Mouse (Mus musculus) ovary, postnatal 10 days (tissue): ENCODE results near the gene Angptl2.

Source experiments
- DNase-seq: peaks from one replicate; pipeline ENCODE4 v3.0.0; 2022; ENCODE audit warnings: low spot score

Angptl2 gene

GRCm38 (mm10) chr2:33230701-33231100 lies 14.8 kb downstream of the Angptl2 start:
- no peak for DNase-seq

GRCm38 (mm10) chr2:33231788-33232187 lies 15.9 kb downstream of the Angptl2 start:
- DNase-seq = no peak

- DNase-seq = no peak
Observed at GRCm38 (mm10) chr2:33232782-33233570, 17.1 kb downstream of the Angptl2 start.

GRCm38 (mm10) chr2:33233856-33234255 lies 18.0 kb downstream of the Angptl2 start:
- no peak for DNase-seq

- no peak for DNase-seq
Observed at GRCm38 (mm10) chr2:33234848-33235247, 19.0 kb downstream of the Angptl2 start.

- no peak for DNase-seq
Observed at GRCm38 (mm10) chr2:33237581-33237980, 21.7 kb downstream of the Angptl2 start.

GRCm38 (mm10) chr2:33244880-33245279 lies 29.0 kb downstream of the Angptl2 start:
- no peak for DNase-seq

GRCm38 (mm10) chr2:33245350-33245749 lies 29.5 kb downstream of the Angptl2 start:
- no peak for DNase-seq

- DNase-seq = no peak
Observed at GRCm38 (mm10) chr2:33246841-33247240, 31.0 kb downstream of the Angptl2 start.

- no peak for DNase-seq
Observed at GRCm38 (mm10) chr2:33248549-33248948, 32.7 kb downstream of the Angptl2 start.

- no peak for DNase-seq
Observed at GRCm38 (mm10) chr2:33249922-33250633, 34.2 kb downstream of the Angptl2 start.

GRCm38 (mm10) chr2:33252751-33253150 lies 36.9 kb downstream of the Angptl2 start:
- DNase-seq = no peak

GRCm38 (mm10) chr2:33253572-33254190 lies 37.8 kb downstream of the Angptl2 start:
- no peak for DNase-seq

GRCm38 (mm10) chr2:33254318-33254985 lies 38.6 kb downstream of the Angptl2 start:
- DNase-seq = no peak

- no peak for DNase-seq
Observed at GRCm38 (mm10) chr2:33256769-33257537, 41.1 kb downstream of the Angptl2 start.

- DNase-seq = no peak
Observed at GRCm38 (mm10) chr2:33260772-33261171, 44.9 kb downstream of the Angptl2 start.

GRCm38 (mm10) chr2:33261475-33261874 lies 45.6 kb downstream of the Angptl2 start:
- no peak for DNase-seq

GRCm38 (mm10) chr2:33265793-33266192 lies 49.9 kb downstream of the Angptl2 start:
- no peak for DNase-seq

- no peak for DNase-seq
Observed at GRCm38 (mm10) chr2:33267075-33267474, 51.2 kb downstream of the Angptl2 start.

GRCm38 (mm10) chr2:33268384-33269131 lies 52.7 kb downstream of the Angptl2 start:
- DNase-seq = no peak

GRCm38 (mm10) chr2:33269132-33269493 lies 53.2 kb downstream of the Angptl2 start:
- no peak for DNase-seq
